Mouse (Mus musculus): Measurements from ENCODE around the gene Arhgap31. TPM values are rescaled to one million over a fixed set of nuclear protein-coding genes. Genes with fewer than 3 reads are reported as not detected.

Arhgap31 gene
- polyA plus RNA-seq, 1 experiment from 2014 or later: 7.4 TPM

DNA sequence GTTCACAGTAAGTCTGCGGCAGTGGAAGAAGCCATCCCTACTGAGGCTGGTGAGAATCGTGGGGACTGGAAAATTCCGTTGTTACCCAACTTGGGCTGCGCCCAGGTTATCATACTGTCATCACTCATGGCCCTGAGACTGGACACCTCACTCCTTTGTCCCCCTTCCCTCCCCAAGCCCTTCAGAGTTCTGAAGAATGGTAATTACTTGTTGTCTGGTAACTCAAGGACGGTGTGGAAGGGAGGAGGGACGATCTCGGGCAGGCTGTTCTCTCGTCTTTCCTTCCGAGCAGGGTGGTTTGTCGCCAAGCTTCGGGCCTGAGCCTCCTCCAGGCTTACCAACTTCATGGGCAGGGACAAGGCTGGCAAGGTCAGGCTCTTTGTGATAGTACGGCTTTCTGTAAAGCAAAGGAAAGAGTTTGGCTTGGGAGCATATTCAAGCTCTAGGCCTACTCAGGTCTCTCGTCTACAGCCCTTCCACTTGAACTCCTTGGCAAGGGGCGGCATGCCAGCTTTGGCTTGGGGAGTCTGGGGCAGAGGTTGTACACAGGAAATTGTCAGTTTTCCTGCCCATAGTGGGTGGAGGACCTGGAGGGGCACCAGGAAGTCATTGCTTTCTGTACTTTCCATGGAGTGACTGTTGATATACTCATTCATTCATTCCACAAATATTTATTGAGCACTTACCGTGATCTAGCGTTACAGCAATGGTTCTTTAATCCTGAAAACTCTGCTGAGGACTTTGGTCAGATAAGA is 92.2 kb downstream of the Arhgap31 start:
- no peaks in the 10 kb centered on the region for H3K27me3 ChIP-seq (replicated peaks; ENCODE audit: control insufficient read depth, insufficient read depth, low read length)
- ATAC-seq (replicated peaks; ENCODE audit: low FRiP score): no peak
- H3K27ac ChIP-seq (ENCODE audit: low read depth, low read length): no peak overlapping the region
- no peaks in the 10 kb centered on the region for H3K9me3 ChIP-seq (ENCODE audit: control insufficient read depth, low read length)
- DNase-seq (ENCODE audit: low spot score): no peak
- no peaks in the 10 kb centered on the region for H3K4me1 ChIP-seq (replicated peaks; ENCODE audit: control insufficient read depth, insufficient read depth, low read length)
- WGBS: 89% methylated on average over 16 of the region's 16 CpGs
- H3K4me2 ChIP-seq: no peak overlapping the region
- no peaks in the 10 kb centered on the region for H3K36me3 ChIP-seq (ENCODE audit: control insufficient read depth, insufficient read depth, low read length)
- H3K9ac ChIP-seq (ENCODE audit: low read depth, low read length): no peak overlapping the region
- H3K4me3 ChIP-seq (ENCODE audit: low read depth, low read length): no peak overlapping the region

DNA sequence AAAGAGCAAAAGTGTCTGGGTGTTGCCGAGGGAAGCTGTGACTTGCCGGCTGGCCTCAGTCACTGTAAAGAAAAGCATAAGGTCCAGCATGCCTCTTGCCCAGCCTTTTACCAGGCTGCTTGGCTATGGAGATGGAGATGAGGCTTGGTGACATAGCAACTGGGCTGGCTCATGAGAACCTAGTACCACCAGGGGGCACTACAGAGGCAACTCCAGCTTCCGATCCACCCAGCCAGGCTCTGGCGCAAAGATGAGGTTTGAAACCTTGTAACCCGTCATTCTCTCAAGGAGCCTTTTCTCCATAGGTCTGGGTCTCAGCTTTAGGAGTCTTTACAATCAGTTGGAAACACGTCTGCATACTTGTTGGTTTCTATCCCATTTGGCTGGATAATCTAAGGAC is 94.0 kb downstream of the Arhgap31 start:
- Histone ChIP-seq H3K27ac (ENCODE audit: low read depth, low read length) (no peak overlapping the region), H3K36me3 (ENCODE audit: control insufficient read depth, insufficient read depth, low read length) (no peaks in the 10 kb centered on the region), H3K9ac (ENCODE audit: low read depth, low read length) (no peak overlapping the region), H3K9me3 (ENCODE audit: control insufficient read depth, low read length) (no peaks in the 10 kb centered on the region), H3K4me1 (replicated peaks; ENCODE audit: control insufficient read depth, insufficient read depth, low read length) (no peaks in the 10 kb centered on the region), H3K27me3 (replicated peaks; ENCODE audit: control insufficient read depth, insufficient read depth, low read length) (no peaks in the 10 kb centered on the region), H3K4me3 (ENCODE audit: low read depth, low read length) (no peak overlapping the region), H3K4me2 (no peak overlapping the region)
- DNase-seq (ENCODE audit: low spot score): peak; percentile 68
- no peak for ATAC-seq (replicated peaks; ENCODE audit: low FRiP score)
- WGBS: 31% methylated on average over 6 of the region's 6 CpGs

DNA sequence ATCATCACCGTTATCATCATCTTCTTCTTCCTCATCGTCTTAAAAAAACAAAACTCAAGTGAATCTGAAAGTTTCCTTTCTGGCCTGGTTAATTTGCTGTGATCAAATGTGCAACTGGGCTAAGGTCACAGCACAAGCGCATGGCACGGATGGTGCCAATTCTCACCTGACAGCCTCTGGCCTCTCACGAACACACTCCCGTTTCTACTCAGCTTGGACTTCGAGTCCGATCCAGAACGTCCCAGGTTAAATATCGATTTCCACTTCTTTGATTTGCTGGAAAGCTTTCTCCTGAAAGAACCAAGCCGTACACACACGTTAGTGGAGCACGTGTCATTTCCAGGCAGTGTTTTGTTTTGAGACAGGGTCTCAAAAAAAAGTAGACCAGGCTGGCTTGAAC is 95.1 kb downstream of the Arhgap31 start:
- H3K4me1 ChIP-seq (replicated peaks; ENCODE audit: control insufficient read depth, insufficient read depth, low read length): no peaks in the 10 kb centered on the region
- no peak overlapping the region for H3K4me3 ChIP-seq (ENCODE audit: low read depth, low read length)
- no peak overlapping the region for H3K27ac ChIP-seq (ENCODE audit: low read depth, low read length)
- H3K36me3 ChIP-seq (ENCODE audit: control insufficient read depth, insufficient read depth, low read length): no peaks in the 10 kb centered on the region
- WGBS: 90% methylated on average over 13 of the region's 13 CpGs
- no peak for ATAC-seq (replicated peaks; ENCODE audit: low FRiP score)
- H3K9me3 ChIP-seq (ENCODE audit: control insufficient read depth, low read length): no peaks in the 10 kb centered on the region
- no peaks in the 10 kb centered on the region for H3K27me3 ChIP-seq (replicated peaks; ENCODE audit: control insufficient read depth, insufficient read depth, low read length)
- no peak overlapping the region for H3K4me2 ChIP-seq
- DNase-seq (ENCODE audit: low spot score): no peak
- no peak overlapping the region for H3K9ac ChIP-seq (ENCODE audit: low read depth, low read length)

DNA sequence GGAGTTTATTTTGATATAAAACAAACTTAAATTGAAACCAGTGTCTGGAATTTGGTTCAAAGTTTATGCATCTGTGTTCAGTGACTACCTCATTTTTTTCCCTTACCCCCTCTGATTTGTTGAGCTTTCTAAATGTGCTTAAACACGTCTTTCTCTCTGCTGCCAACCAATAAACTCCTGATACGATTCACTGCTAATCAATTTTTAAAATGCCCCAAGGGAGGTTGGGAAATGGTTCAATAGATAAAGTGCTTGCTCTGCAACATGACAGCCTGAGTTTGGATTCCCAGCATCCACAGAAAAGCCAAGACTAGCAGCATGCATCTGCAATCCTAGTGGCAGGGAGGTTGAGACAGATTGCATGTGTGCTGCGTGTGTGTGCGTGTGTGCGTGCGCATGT is 99.4 kb downstream of the Arhgap31 start:
- ATAC-seq (replicated peaks; ENCODE audit: low FRiP score) (no peak), DNase-seq (ENCODE audit: low spot score) (no peak)
- Histone ChIP-seq H3K9ac (ENCODE audit: low read depth, low read length) (no peak overlapping the region), H3K27ac (ENCODE audit: low read depth, low read length) (no peak overlapping the region), H3K4me3 (ENCODE audit: low read depth, low read length) (no peak overlapping the region), H3K4me2 (no peak overlapping the region), H3K27me3 (replicated peaks; ENCODE audit: control insufficient read depth, insufficient read depth, low read length) (no peaks in the 10 kb centered on the region), H3K9me3 (ENCODE audit: control insufficient read depth, low read length) (no peaks in the 10 kb centered on the region), H3K4me1 (replicated peaks; ENCODE audit: control insufficient read depth, insufficient read depth, low read length) (no peaks in the 10 kb centered on the region), H3K36me3 (ENCODE audit: control insufficient read depth, insufficient read depth, low read length) (peaks cover 11% of the 10 kb centered on the region)
- 88% methylated on average over 6 of the region's 6 CpGs for WGBS

DNA sequence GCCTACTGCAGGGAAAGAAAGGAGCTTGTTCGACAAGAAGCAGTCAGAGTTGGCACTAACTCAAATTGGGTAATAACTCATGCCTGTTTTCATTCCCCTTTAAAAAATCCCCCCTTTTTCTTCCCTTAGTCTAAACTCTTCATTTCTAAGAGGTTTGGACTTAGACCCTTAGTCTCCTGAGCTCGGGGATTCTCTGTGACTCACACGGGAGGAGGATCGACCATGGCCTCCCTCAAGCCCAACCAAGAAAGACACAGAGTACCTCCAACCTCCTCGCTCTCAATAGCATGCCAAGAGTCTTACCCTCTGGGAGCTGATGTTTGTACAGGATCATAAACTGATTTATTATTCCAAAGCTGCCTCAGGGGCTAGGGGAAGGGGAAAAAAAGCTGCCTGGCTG is 100.4 kb downstream of the Arhgap31 start:
- Histone ChIP-seq H3K4me1 (replicated peaks; ENCODE audit: control insufficient read depth, insufficient read depth, low read length) (no peaks in the 10 kb centered on the region), H3K4me3 (ENCODE audit: low read depth, low read length) (no peak overlapping the region), H3K27me3 (replicated peaks; ENCODE audit: control insufficient read depth, insufficient read depth, low read length) (no peaks in the 10 kb centered on the region), H3K36me3 (ENCODE audit: control insufficient read depth, insufficient read depth, low read length) (peaks cover 11% of the 10 kb centered on the region), H3K4me2 (no peak overlapping the region), H3K9ac (ENCODE audit: low read depth, low read length) (no peak overlapping the region), H3K27ac (ENCODE audit: low read depth, low read length) (no peak overlapping the region), H3K9me3 (ENCODE audit: control insufficient read depth, low read length) (no peaks in the 10 kb centered on the region)
- WGBS: 79% methylated on average over 5 of the region's 5 CpGs
- ATAC-seq (replicated peaks; ENCODE audit: low FRiP score) (no peak), DNase-seq (ENCODE audit: low spot score) (no peak)

DNA sequence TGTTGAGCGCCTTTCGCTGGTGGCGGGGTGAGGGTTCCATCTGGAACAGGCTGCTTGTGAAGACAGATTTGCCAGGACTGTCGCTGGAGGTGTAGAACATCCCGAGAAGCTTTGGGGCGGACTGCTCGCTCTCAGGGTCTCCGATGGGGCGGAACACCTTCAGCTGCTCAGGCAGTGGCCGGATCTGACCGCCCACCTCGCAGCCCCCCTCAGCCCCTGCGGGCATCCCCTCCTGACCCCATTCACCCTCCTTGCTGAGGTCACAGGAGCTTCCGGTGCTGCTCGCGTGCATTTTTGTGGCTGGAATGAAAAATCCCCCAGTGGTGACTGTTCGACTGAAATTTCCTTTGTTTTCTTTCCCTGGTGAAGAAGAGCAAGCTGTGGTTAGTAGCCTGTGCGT is 104.0 kb downstream of the Arhgap31 start:
- no peak overlapping the region for H3K27ac ChIP-seq (ENCODE audit: low read depth, low read length)
- ATAC-seq (replicated peaks; ENCODE audit: low FRiP score): no peak
- H3K27me3 ChIP-seq (replicated peaks; ENCODE audit: control insufficient read depth, insufficient read depth, low read length): no peaks in the 10 kb centered on the region
- DNase-seq (ENCODE audit: low spot score): no peak
- no peak overlapping the region for H3K4me3 ChIP-seq (ENCODE audit: low read depth, low read length)
- H3K9ac ChIP-seq (ENCODE audit: low read depth, low read length): no peak overlapping the region
- H3K4me1 ChIP-seq (replicated peaks; ENCODE audit: control insufficient read depth, insufficient read depth, low read length): no peaks in the 10 kb centered on the region
- H3K9me3 ChIP-seq (ENCODE audit: control insufficient read depth, low read length): no peaks in the 10 kb centered on the region
- no peak overlapping the region for H3K4me2 ChIP-seq
- WGBS: 75% methylated on average over 18 of the region's 18 CpGs
- peaks cover 11% of the 10 kb centered on the region for H3K36me3 ChIP-seq (ENCODE audit: control insufficient read depth, insufficient read depth, low read length)

DNA sequence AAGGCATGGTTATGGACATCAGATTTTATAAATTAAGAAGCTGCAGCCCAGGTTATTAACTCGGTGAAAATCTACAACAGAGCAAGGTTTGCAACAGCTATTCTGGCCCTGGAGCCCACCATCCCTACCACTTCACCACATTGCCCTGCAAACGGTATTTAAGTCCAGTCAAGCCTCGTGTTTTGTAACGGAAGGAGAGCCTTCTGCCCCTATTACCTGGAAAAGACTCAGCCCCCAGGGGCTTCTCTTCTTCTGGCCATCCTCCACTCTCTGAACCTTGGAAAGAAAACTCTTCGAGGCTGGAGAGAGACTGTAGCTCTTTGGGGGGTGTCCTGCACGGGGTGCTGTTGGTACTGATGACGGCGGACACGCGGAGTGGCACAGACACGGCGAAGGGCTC is 104.4 kb downstream of the Arhgap31 start:
- Histone ChIP-seq H3K36me3 (ENCODE audit: control insufficient read depth, insufficient read depth, low read length) (peaks cover 11% of the 10 kb centered on the region), H3K9me3 (ENCODE audit: control insufficient read depth, low read length) (no peaks in the 10 kb centered on the region), H3K4me1 (replicated peaks; ENCODE audit: control insufficient read depth, insufficient read depth, low read length) (no peaks in the 10 kb centered on the region), H3K27ac (ENCODE audit: low read depth, low read length) (no peak overlapping the region), H3K27me3 (replicated peaks; ENCODE audit: control insufficient read depth, insufficient read depth, low read length) (no peaks in the 10 kb centered on the region), H3K4me3 (ENCODE audit: low read depth, low read length) (no peak overlapping the region), H3K4me2 (no peak overlapping the region), H3K9ac (ENCODE audit: low read depth, low read length) (no peak overlapping the region)
- DNase-seq (ENCODE audit: low spot score) (no peak), ATAC-seq (replicated peaks; ENCODE audit: low FRiP score) (no peak)
- 79% methylated on average over 12 of the region's 12 CpGs for WGBS

DNA sequence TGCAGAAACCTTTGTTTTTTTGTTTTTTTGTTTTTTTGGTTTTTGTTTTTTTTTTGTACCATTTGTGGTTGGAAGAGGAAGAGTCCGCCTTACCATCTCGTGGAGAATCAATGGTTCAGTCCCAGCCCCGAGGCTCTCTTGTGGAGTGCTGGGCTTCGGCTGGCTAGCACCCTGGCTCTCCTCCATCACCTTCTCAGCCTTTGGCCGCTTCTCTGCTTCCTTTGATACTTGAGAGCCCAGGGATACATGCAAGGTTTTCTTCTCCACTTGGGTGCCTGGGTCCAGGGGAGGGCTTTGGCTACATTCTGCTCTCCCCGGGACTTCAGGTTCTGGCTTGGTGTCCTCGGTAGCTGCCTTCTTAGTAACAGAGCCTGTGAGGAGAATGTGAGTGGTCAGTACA is 106.6 kb downstream of the Arhgap31 start:
- ATAC-seq (replicated peaks; ENCODE audit: low FRiP score) (no peak), DNase-seq (ENCODE audit: low spot score) (no peak)
- Histone ChIP-seq H3K4me3 (ENCODE audit: low read depth, low read length) (no peak overlapping the region), H3K4me1 (replicated peaks; ENCODE audit: control insufficient read depth, insufficient read depth, low read length) (no peaks in the 10 kb centered on the region), H3K9me3 (ENCODE audit: control insufficient read depth, low read length) (no peaks in the 10 kb centered on the region), H3K36me3 (ENCODE audit: control insufficient read depth, insufficient read depth, low read length) (peaks cover 14% of the 10 kb centered on the region), H3K4me2 (no peak overlapping the region), H3K9ac (ENCODE audit: low read depth, low read length) (no peak overlapping the region), H3K27ac (ENCODE audit: low read depth, low read length) (no peak overlapping the region), H3K27me3 (replicated peaks; ENCODE audit: control insufficient read depth, insufficient read depth, low read length) (no peaks in the 10 kb centered on the region)
- 80% methylated on average over 7 of the region's 7 CpGs for WGBS

All from liver, embryonic 11.5 days (tissue).